Mouse (Mus musculus) MEL (cell line): ENCODE data around the gene Rtn1.

Experiments
- GABPA ChIP-seq: IDR thresholded peaks from 2 replicates; pipeline ENCODE4 v1.6.1; 2012; ENCODE audit warnings: low read depth, mild to moderate bottlenecking, inconsistent platforms, low read length, improper control_type of control experiment, moderate library complexity
- USF1 ChIP-seq: IDR thresholded peaks from 2 replicates; pipeline ENCODE4 v1.6.1; 2014; ENCODE audit warnings: low read depth, mild to moderate bottlenecking, inconsistent platforms, low read length, improper control_type of control experiment, moderate library complexity
- USF2 ChIP-seq, 2 experiments: IDR thresholded peaks; 2 replicates each; pipeline ENCODE4 v1.6.1; 2011 to 2012; ENCODE audit warnings: improper control_type of control experiment in 2 of 2, low read length in 2 of 2, borderline replicate concordance in 1 of 2, inconsistent platforms in 1 of 2, low read depth in 1 of 2, mild to moderate bottlenecking in 1 of 2; ENCODE audit not compliant: insufficient read depth in 1 of 2
- ZKSCAN1 ChIP-seq: IDR thresholded peaks from 2 replicates; pipeline ENCODE4 v1.6.1; 2012; ENCODE audit warnings: low read depth, mild to moderate bottlenecking, inconsistent platforms, low read length, improper control_type of control experiment, moderate library complexity

- no peak for TF ChIP-seq ZKSCAN1
- TF ChIP-seq GABPA: no peak
- no peak for TF ChIP-seq USF1
- TF ChIP-seq USF2 (IDR thresholded peaks at IDR 0.05; ENCODE audit: borderline replicate concordance in 1 of 2, insufficient read depth in 1 of 2, low read depth in 1 of 2, low read length in 2 of 2): no peak
Observed at GRCm38 (mm10) chr12:72303624-72304346, 105.1 kb downstream of the Rtn1 start.
